Mouse (Mus musculus) cerebellum, adult 9-11 months (tissue): Measurements from ENCODE around the gene Ebf4.
"Not testable (repeated sequence)": the region's sequence is repeated elsewhere in the genome, so short reads cannot be mapped to it uniquely, and the experiment has no call there.

Experiments
- DNase-seq: peaks from one replicate; pipeline ENCODE4 v3.0.0; 2022

Gene Ebf4

GRCm38 (mm10) chr2:130296134-130296745, 1.3 kb downstream of the Ebf4 start:
- DNase-seq, result no peak

GRCm38 (mm10) chr2:130297580-130297979, 2.6 kb downstream of the Ebf4 start:
- no peak for DNase-seq

DNA sequence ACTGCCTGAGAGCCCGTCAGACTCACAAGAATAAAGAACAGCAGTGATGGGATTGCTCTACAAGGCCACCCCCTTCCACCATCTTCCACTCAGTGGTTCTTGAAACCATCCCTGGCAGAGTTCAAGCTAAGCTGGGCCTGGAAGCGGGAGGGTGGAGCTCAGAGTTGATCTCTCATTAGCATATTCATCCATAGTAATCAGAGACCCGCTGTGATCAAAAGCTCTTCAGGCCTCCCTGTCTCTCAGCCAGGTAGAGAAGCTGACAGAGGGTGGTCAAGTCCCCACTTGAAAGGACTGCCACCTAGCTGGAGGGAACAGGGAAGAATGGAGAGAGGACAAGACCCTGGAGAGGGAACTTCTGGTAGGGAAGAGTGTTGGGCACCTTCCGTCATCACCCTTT, 8.0 kb downstream of the Ebf4 start:
- DNase-seq, result no peak

GRCm38 (mm10) chr2:130327057-130327456, 32.1 kb downstream of the Ebf4 start:
- no peak for DNase-seq

GRCm38 (mm10) chr2:130329502-130329901, 34.5 kb downstream of the Ebf4 start:
- no peak for DNase-seq

DNA sequence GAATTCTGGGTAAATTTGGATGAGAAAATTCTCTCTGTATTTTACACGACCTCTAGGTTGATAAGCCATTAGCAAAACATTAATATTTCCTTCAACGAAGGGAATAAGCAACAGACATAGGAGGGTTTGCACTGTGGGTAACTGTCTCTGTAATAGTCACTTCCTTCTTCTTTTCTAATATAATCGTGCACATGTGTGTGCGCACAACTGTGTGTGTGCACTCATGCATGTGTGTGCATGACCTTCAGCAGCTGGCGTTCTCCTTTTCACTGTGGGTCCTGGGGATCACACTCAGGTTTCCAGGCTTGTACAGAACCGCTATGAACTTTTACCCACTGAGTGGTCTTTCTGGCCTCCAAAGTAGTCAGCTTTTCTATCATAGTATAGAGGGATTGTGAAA, 40.1 kb downstream of the Ebf4 start:
- DNase-seq, result no peak

DNA sequence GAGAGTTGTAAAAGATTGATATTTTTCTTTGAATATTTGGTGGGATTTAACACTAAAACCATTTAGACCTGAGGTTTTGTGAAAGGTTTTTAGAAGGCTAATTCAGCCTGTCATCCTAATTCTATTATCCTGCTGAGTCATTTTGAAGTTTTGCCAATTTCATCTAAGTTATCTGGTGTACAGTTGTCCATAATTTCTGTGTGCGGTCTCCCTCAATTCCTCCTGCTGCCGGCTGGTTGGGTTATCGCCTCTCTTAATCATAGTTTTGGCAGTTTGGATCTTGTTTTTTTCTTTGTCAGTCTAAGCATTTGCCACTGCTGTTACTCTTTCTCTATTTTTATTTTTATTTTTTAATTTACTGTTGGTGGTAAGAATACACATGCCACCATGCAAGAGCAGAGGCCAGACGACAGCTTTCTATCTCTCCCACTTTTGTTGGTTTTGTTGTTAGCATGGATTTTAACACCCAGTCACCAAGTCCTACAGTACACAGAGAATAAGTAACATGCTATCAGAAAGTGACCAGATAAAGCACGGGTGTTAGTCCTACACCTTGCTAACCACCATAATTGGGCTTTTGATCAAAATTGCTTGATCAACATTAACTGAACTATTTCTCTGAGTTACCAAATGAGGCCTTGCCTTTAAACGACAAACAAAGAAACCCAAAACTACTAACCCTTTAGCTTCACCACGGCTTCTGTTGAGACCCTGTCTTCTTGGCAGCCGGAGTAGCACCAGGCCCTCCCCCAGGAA, 45.7 kb downstream of the Ebf4 start:
- no peak for DNase-seq

DNA sequence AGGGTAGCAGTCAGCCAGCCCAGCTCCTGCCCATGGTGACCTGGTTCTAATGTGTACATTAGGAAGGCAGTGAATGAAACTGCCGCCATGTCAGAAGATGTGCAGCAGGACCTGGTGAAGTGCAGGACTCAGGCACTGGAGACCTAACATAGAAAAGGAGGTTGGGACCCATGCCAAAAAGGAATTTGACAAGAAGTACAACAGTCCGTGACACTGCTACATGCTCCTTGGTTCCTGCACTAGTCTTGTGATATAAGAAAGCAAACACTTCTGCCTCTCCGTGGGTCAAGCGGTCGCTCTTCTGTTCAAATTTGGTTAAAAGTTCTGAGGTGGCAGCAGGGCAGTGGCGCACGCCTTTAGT, 46.2 kb downstream of the Ebf4 start:
- DNase-seq, result no peak

DNA sequence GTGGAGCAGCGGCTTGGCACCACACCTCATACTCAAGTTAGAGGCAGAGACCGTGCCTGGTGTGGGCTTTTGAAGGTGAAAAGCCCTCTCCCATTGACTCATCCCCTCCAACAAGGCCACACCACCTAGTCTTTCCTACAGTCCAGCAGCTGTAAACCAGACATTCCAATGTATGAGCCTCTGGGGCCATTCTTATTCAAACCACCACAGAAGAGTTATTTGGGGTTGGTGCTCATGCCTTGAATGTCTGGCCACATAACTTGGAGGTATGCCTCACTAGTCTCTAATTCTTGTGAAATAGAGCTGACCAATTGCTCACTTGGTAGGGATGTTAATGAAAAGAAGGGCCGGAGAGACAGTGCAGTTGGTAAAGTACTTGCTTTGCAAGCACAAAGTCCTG, 55.4 kb downstream of the Ebf4 start:
- no peak for DNase-seq

DNA sequence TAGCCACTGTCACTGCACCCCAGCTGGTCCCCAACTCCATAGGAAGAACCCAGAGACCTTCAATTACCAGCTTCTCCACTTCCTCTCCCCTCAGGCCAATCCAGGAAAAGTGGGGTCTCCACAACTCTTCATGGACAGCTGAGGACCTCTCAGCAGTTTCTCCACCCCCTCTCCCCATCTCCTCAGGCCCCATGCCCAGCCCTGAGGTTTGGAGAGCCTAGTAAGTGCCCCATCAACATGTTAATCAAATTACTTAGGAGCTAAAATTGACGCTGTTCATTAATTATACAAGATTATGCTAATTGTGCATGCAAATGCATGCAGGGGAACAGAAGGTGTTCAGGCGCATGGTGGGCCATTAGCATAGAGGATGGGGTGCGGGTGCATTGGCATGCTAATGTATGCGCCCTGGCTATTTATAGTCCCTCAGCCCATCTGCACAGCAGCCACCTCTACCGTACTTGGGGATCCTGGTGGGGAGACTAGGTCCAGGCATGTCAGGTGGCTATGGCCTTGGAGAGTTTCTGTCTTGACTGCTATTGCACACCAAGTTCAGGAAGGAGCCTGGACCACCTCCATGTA, 56.9 kb downstream of the Ebf4 start:
- no peak for DNase-seq

- DNase-seq, result no peak
Observed at GRCm38 (mm10) chr2:130353411-130353810, 58.4 kb downstream of the Ebf4 start.

GRCm38 (mm10) chr2:130353889-130354288, 58.9 kb downstream of the Ebf4 start:
- DNase-seq, result no peak

- DNase-seq, result no peak
Observed at GRCm38 (mm10) chr2:130357551-130357950, 62.6 kb downstream of the Ebf4 start.

DNA sequence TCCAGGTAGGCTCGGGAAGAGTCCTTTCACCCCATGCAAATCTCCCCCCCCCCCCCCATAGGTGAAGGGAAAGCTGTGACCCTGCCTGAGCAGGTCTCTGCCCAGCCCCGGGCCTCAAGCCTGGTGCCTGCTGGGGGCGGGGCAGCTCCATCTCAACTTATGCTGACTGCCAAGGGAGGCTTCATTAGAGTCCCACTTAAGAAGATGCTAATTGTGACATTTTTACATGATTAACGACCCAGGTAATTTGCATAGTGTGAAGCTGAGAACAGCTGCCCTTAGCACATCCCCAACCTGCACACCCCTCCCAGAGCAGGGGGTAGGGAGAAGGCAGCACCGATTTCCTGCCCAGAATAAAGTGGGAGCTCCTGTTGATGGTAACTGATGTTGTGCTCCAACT, 63.9 kb downstream of the Ebf4 start:
- DNase-seq, result no peak

GRCm38 (mm10) chr2:130362511-130363026, 67.6 kb downstream of the Ebf4 start:
- no peak for DNase-seq

GRCm38 (mm10) chr2:130365211-130366094, 70.5 kb downstream of the Ebf4 start:
- DNase-seq, result no peak

- DNase-seq, result no peak
Observed at GRCm38 (mm10) chr2:130367386-130367785, 72.4 kb downstream of the Ebf4 start.

DNA sequence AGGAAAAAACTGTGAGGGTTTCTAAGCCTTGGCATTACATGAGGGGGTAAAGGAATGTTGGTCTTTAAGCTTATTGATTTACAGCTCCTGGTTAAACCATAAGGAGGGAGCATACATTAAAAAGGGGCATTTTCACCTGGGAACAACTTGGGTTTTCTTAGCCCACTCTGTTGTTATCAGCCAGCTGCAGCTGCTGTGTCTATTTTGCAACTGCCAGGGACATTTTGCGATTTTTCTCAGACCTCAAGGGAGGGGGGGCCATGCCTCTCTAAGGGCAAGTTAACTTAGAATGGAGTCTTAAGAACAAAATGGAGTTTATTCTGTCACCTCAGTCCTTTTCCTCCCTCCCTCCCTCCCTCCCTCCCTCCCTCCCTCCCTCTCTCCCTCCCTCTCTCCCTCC, 78.1 kb downstream of the Ebf4 start:
- not testable (repeated sequence) for DNase-seq

DNA sequence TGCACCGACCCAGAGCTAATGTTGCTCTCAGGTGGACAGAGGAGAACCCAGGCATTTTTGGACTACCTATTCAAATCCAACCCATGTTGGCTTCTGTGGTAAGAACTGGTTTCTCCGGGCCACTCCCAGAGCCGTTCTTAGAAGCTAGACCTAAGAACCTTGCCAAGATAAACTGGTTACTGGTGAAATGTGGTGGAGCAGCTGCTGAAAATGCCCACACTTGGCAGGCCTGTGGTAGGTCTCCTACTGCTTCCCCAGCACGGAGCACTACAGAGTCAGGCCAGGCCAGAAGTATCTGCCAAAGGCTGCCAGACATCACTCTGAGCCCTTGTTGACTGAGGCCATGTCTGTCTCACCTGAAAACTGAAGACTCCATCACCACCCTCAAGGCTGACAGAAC, 80.0 kb downstream of the Ebf4 start:
- DNase-seq, result peak; percentile 30

GRCm38 (mm10) chr2:130383205-130383604, 88.2 kb downstream of the Ebf4 start:
- no peak for DNase-seq

- DNase-seq, result no peak
Observed at GRCm38 (mm10) chr2:130383895-130384294, 88.9 kb downstream of the Ebf4 start.

DNA sequence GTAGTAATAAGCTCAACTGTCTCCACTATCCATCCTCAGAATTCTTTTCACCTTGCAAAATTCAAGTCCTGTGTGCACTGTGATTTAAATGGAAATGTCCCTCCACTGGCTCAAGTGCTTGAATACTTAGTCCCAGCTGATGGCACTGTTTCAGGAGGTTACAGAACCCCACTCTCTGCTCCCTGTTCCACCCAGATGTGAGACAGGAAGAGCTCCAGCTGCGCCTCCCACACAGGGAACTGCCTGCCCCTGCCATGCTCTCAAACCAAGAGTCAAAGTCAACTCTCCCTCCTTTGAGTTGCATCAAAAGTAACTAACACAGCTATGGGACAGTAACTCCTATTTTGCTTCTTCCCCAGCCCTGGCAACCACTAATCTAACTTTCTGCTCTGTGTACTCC, 91.2 kb downstream of the Ebf4 start:
- no peak for DNase-seq

DNA sequence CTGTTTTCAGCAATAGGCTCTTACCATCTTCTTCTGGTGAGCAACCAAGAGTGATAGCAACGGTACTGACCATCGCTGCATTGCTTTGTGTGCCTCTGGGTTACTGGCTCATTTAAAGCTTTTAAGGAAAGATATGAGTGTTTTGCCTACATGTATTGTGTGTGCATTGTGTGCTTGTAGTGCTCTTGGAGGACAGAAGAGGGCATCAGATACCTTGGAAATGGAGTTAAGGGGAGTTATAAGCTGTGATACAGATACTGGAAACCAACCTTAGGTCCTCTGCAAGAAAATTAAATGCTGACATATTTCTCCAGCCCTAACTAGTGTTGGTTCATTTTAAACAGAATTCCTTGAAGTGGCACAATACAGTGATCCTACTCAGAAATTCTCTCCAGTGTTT, 93.8 kb downstream of the Ebf4 start:
- DNase-seq, result no peak
